Mouse (Mus musculus) layer of hippocampus, adult 8-10 months (tissue): ENCODE results near the gene Abhd4. TPM values are rescaled to one million over a fixed set of nuclear protein-coding genes. Genes with fewer than 3 reads are reported as not detected.

Experiments
- DNase-seq, 2 experiments: peaks; one replicate each; pipeline ENCODE4 v3.0.0; 2022; ENCODE audit warnings: low spot score in 2 of 2
- total RNA-seq, 4 experiments: library from RNA; stranded (reverse); gene quantifications; 2 replicates each; pipeline ENCODE4 v1.2.4; 2022

Abhd4 gene
- total RNA-seq, 4 experiments from 2014 or later: 51.6 to 78.9 (median 60.2) TPM

GRCm38 (mm10) chr14:54239002-54239736, 14.8 kb upstream of the Abhd4 start:
- DNase-seq: peak; percentile 67 to 82

DNA sequence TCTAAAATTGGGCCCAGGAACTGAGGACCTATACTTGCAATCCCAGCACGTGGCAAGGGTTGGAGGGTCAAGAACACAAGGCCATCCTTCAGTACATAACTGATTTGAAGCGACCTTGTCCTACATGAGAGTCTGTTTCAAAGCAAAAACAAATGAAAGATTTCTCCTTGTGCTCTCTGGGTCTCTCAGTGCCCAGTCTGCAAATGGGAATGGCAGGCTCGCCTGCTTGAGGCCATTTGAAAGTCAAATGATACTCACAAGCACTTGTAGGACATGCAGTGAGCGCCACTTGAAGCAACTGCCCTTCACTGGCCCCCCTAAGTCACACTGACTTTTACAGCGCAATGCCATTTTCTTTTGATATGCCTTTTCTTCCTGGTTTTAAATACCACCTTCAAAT, 13.4 kb upstream of the Abhd4 start:
- no peak for DNase-seq

DNA sequence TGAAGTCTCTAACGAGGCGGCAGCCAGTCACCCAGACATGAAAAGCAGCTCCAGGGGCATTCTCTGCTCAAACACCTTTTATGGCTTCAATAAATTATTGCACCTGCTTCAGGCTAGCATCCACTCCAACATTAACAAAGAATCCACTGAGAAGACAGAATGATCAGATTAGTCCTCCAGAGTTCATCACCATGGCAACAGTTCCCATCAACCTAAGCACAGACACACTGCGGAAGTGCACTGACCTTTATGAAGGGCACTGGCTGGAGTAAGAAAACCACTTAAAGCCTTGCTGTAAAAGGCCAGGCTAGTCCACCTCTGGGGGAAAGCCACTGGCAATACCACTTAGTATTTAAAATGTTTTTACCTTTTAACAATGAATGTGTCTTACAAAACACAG, 9.8 kb upstream of the Abhd4 start:
- no peak for DNase-seq

GRCm38 (mm10) chr14:54246232-54246631, 7.8 kb upstream of the Abhd4 start:
- no peak for DNase-seq

- no peak for DNase-seq
Observed at GRCm38 (mm10) chr14:54249326-54249725, 4.7 kb upstream of the Abhd4 start.

DNA sequence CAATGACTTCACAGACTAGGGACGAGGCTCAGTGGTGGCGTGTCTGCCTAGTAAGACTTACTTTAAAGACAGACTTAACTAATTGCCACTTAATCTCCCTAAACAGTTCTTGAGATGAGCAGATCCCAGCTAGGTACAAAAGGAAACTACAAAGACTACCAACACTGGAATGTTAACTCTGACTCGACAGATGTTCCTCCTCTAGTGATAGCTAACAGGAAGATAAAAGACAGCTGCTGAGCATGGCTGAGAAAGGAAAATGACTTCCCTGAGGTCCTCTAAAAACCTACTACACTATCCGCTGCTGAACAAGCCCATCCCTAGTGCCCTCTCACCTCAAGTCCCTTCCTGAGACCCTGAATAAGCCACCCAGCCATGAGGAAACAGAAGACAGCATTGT, 3.9 kb upstream of the Abhd4 start:
- no peak for DNase-seq

DNA sequence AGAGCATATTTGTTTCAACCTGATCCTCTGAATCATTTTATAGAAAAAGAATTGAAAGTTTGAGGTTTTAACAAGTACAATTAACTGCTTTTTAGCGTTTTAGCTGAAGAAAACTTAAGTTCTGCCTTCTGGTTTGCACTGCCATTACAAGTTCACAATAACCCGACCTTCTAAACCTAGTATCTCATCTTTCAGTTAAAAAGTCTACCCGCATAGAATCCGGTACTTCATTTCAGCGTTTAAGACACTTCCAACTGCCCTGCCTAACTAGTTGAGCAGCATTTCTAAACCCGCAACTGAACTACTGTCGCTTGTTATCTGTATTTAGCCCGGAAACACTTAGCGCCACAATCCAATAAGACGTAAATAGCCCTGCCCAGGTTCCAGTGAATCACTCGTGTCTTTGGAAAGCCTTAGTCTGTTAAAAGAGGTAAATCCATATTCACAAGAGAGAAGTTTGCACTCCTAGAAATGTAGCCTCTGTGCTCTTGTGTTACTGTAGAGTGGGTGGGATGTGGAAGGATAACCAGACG, 748 bp downstream of the Abhd4 start:
- DNase-seq: no peak

- no peak for DNase-seq
Observed at GRCm38 (mm10) chr14:54258131-54258670, 4.2 kb downstream of the Abhd4 start.

DNA sequence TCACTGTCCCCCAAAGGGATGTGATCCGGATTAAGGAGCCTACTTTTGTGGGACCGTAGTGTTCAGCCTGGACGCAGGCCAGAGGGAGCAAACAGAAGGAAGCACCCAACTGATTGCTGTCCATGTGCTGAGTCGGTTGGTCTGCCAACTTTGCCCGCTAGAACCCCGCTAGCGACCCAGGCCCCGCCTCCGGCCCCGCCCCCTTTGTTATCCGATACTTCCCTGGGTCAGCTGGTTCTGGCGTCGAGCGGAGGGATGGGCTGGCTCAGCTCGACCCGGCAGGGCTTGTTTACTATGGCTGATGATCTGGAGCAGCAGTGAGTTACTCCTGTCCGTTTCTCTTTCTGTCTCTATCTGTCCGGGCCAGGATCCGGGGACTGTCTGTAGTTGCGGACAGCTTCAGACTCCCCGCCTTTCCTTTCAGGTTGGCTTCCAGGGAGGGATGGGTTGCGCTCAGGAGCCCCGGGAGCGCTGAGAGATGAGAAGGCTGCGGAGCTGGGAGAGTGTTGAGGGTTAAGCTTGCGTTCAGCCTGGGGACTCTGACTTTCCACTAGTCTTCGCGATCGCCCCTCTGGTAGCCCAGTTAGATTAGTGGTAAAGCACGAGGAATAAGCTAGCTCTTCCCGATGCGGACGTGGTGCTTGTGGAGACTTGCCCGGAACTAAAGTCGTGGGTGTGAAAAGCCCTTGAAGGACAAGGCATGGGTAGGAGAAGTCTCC, 5.2 kb downstream of the Abhd4 start:
- peak; percentile 76 to 77 for DNase-seq

- no peak for DNase-seq
Observed at GRCm38 (mm10) chr14:54259722-54260085, 5.7 kb downstream of the Abhd4 start.

DNA sequence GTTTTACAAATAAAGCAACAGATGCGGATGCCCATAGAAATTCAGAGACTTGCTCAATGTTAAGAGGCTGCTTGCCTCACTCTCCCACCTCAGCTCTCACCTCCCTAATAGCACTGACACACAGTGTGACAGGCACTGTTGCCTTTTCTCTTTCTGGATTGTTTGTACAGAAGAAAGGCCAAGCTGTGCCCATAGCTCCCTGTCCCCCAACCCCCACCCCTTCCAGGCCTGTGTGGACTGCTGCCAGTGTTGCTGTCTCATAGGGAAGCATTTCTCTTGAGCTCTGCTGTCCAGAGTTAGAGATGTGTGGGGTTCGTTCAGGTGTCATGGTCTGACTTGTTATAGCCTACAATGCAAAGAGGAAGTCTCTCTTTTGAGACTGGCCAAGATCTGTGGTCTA, 6.2 kb downstream of the Abhd4 start:
- no peak for DNase-seq

DNA sequence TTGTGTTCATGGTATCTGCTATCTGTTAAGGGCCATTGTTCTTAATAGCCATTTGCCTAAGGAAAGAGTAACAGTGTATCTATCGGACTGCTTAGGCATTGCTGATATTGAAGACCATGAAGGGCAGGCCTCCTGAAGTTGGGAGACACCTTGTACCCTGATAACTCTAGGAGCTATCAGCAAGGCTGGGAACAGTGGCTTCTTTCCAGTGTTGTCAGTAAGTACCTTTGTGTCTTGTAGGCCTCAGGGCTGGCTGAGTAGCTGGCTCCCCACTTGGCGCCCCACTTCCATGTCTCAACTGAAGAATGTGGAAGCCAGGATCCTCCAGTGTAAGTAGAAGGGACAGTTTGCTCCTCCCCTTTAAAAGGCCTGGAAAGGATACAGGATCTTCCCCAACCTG, 7.4 kb downstream of the Abhd4 start:
- DNase-seq: no peak

DNA sequence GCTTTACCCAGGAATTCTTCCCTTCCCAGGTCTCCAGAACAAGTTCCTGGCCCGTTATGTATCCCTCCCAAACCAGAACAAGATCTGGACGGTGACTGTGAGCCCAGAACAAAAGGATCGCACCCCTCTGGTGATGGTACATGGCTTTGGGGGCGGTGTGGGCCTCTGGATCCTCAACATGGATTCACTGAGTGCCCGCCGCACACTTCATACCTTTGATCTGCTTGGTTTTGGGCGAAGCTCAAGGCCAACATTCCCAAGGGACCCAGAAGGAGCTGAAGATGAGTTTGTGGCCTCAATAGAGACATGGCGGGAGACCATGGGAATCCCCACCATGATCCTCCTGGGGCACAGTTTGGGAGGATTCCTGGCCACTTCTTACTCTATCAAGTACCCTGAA, 8.6 kb downstream of the Abhd4 start:
- no peak for DNase-seq

- DNase-seq: no peak
Observed at GRCm38 (mm10) chr14:54263099-54263498, 9.1 kb downstream of the Abhd4 start.

DNA sequence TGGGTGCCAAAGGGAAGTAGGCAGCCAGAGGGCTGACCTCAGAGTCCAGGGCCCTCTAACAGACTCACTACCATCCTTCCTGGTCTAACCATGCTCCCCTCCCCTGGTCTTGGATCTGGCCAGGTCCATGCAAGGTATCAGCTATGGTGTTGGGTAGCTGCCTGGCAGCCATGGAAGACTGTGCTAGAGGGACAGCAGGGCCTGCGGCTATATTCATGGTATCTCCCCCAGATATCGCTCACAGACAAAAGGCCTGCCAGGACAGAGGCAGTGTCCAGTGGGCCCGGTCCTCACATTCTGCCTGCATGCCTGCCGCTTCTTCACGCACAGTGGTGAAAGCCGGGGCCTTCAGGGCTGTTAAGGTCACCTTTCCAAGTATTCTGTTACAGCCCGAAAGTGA, 10.2 kb downstream of the Abhd4 start:
- no peak for DNase-seq

DNA sequence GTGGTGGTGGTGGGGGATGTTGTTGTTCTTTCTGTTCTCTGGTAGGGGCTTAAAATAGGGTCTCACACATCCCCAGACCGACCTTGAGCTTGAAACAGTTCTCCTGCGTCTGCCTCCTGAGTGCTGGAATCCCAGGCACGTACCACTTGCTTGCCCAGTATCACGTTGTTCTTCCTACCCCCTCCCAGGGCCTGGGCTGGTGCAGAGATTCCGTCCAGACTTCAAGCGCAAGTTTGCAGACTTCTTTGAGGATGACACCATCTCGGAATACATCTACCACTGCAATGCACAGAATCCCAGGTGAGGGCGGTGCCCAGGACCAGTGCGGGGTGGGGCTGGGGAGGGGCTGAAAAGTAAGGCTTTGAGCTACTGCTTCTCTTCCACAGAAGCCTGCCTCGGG, 11.1 kb downstream of the Abhd4 start:
- no peak for DNase-seq

GRCm38 (mm10) chr14:54265951-54266350, 12.0 kb downstream of the Abhd4 start:
- no peak for DNase-seq

- no peak for DNase-seq
Observed at GRCm38 (mm10) chr14:54267966-54268365, 14.0 kb downstream of the Abhd4 start.

- DNase-seq: no peak
Observed at GRCm38 (mm10) chr14:54269566-54269965, 15.6 kb downstream of the Abhd4 start.

DNA sequence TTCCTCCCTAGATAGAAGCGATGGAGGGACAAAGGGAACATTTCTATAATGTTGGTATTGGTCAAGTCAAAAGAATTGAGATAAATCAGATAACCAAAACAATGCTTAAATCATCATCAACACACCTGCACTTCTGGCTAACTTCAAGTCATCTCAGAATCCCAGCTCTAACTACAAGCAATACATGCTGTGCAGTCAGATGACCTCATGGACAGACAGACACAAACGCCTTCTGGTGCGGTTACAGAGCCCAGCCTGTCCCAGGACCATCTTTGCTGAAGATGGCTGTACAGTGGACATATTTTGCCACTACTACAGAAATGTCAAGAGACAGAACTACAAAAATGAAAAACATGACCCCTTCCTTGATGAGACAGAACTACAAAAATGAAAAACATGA, 16.4 kb downstream of the Abhd4 start:
- DNase-seq: no peak

- no peak for DNase-seq
Observed at GRCm38 (mm10) chr14:54271976-54272606, 18.1 kb downstream of the Abhd4 start.

DNA sequence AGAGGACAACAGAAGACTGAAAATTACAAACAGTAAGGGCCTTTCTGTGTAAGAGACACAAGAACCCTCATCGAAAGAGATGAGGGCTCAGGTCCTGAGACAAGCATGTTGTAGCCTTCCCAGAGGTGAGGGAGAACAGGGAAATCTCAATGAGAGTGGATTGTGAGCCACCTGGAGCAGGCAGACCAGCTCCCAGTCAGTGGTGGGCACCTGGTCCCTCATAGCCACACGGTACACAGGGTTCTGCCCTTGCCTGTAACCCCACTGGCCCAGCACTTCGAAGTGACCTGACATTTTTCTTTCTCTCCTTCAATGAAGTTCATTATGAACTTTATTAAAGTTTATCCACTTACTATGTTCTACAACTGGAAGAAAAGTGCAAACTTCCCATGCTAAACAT, 18.7 kb downstream of the Abhd4 start:
- no peak for DNase-seq
